Mouse (Mus musculus) MEL (cell line): ENCODE data around the gene Mroh2a. TPM values are rescaled to one million over a fixed set of nuclear protein-coding genes. Genes with fewer than 3 reads are reported as not detected.

ENCODE experiments used
- DNase-seq: peaks from one replicate; pipeline ENCODE4 v3.0.0; 2011; ENCODE audit warnings: low read depth, low spot score
- H3K27ac ChIP-seq: 2 replicates; pipeline ENCODE4 v1.5.1; 2012; ENCODE audit warnings: low read depth, mild to moderate bottlenecking, control low read depth, low read length, moderate library complexity; ENCODE audit not compliant: control insufficient read depth
- H3K27me3 ChIP-seq, 2 experiments: fragments of 150-350 bp in 1 of 2; sonication (generic) in 1 of 2; 2 replicates each; pipeline ENCODE4 v1.6.1; 2012; ENCODE audit warnings: low read length in 2 of 2, mild to moderate bottlenecking in 2 of 2, improper control_type of control experiment in 1 of 2, moderate library complexity in 1 of 2; ENCODE audit not compliant: insufficient read depth in 2 of 2, control insufficient read depth in 1 of 2
- H3K36me3 ChIP-seq, 2 experiments: 2 replicates each; pipeline ENCODE4 v1.6.1; 2012 to 2014; ENCODE audit warnings: low read length in 2 of 2, improper control_type of control experiment in 1 of 2, inconsistent platforms in 1 of 2, mild to moderate bottlenecking in 1 of 2; ENCODE audit not compliant: insufficient read depth in 2 of 2, control insufficient read depth in 1 of 2
- H3K4me1 ChIP-seq, 2 experiments: fragments of 150-350 bp in 1 of 2; sonication (generic) in 1 of 2; 2 replicates each; pipeline ENCODE4 v1.6.1; 2012; ENCODE audit warnings: low read length in 2 of 2, improper control_type of control experiment in 1 of 2, mild to moderate bottlenecking in 1 of 2; ENCODE audit not compliant: insufficient read depth in 2 of 2, control insufficient read depth in 1 of 2
- H3K4me3 ChIP-seq, 2 experiments: fragments of 150-350 bp in 1 of 2; sonication (generic) in 1 of 2; 2 replicates each; pipeline ENCODE4 v1.5.1; 2012; ENCODE audit warnings: low read depth in 2 of 2, low read length in 2 of 2, mild to moderate bottlenecking in 2 of 2, moderate library complexity in 2 of 2, control low read depth in 1 of 2, improper control_type of control experiment in 1 of 2; ENCODE audit not compliant: control insufficient read depth in 1 of 2, insufficient read depth in 1 of 2
- H3K79me2 ChIP-seq: 2 replicates; pipeline ENCODE4 v1.6.1; 2012; ENCODE audit warnings: mild to moderate bottlenecking, low read length, moderate library complexity; ENCODE audit not compliant: control insufficient read depth, poor library complexity, insufficient read depth
- H3K9ac ChIP-seq: 2 replicates; pipeline ENCODE4 v1.6.1; 2012; ENCODE audit warnings: low read depth, mild to moderate bottlenecking, control low read depth, low read length, moderate library complexity; ENCODE audit not compliant: control insufficient read depth, poor library complexity, severe bottlenecking
- H3K9me3 ChIP-seq: fragments of 150-350 bp; sonication (generic); replicated peaks from 2 replicates; pipeline ENCODE4 v1.6.1; 2012; ENCODE audit warnings: mild to moderate bottlenecking, low read length, improper control_type of control experiment, moderate library complexity; ENCODE audit not compliant: insufficient read depth
- BHLHE40 ChIP-seq: IDR thresholded peaks from 2 replicates; pipeline ENCODE4 v1.6.1; 2012; ENCODE audit warnings: low read depth, mild to moderate bottlenecking, inconsistent platforms, low read length, improper control_type of control experiment, borderline replicate concordance
- CHD2 ChIP-seq: IDR thresholded peaks from 2 replicates; pipeline ENCODE4 v1.6.1; 2011; ENCODE audit warnings: low read length, improper control_type of control experiment
- CTCF ChIP-seq, 3 experiments: IDR thresholded peaks in 2 of 3; conservative IDR thresholded peaks in 1 of 3; 2 replicates each; pipeline ENCODE4 v1.5.1; 2011 to 2012; ENCODE audit warnings: low read length in 3 of 3, low read depth in 2 of 3, mild to moderate bottlenecking in 2 of 3, improper control_type of control experiment in 1 of 3, inconsistent platforms in 1 of 3, mixed read lengths in 1 of 3, moderate library complexity in 1 of 3; ENCODE audit not compliant: control insufficient read depth in 1 of 3, insufficient read depth in 1 of 3, poor library complexity in 1 of 3, severe bottlenecking in 1 of 3
- E2F4 ChIP-seq: IDR thresholded peaks from 2 replicates; pipeline ENCODE4 v1.6.1; 2011; ENCODE audit warnings: low read depth, low read length, improper control_type of control experiment, borderline replicate concordance
- GABPA ChIP-seq: IDR thresholded peaks from 2 replicates; pipeline ENCODE4 v1.6.1; 2012; ENCODE audit warnings: low read depth, mild to moderate bottlenecking, inconsistent platforms, low read length, improper control_type of control experiment, moderate library complexity
- GATA1 ChIP-seq: IDR thresholded peaks from 2 replicates; pipeline ENCODE4 v1.6.1; 2011; ENCODE audit warnings: low read depth, low read length, improper control_type of control experiment
- HCFC1 ChIP-seq: IDR thresholded peaks from 2 replicates; pipeline ENCODE4 v1.6.1; 2012; ENCODE audit warnings: low read depth, mild to moderate bottlenecking, inconsistent platforms, low read length, improper control_type of control experiment, moderate library complexity
- MAFK ChIP-seq: IDR thresholded peaks from 2 replicates; pipeline ENCODE4 v1.6.1; 2011; ENCODE audit warnings: low read depth, mild to moderate bottlenecking, low read length, improper control_type of control experiment, borderline replicate concordance
- MAZ ChIP-seq: IDR thresholded peaks from 2 replicates; pipeline ENCODE4 v1.6.1; 2012; ENCODE audit warnings: low read depth, mild to moderate bottlenecking, inconsistent platforms, low read length, improper control_type of control experiment
- MEF2A ChIP-seq: IDR thresholded peaks from 2 replicates; pipeline ENCODE4 v1.6.1; 2014; ENCODE audit warnings: low read depth, mild to moderate bottlenecking, inconsistent platforms, low read length, improper control_type of control experiment; ENCODE audit not compliant: poor library complexity, insufficient replicate concordance, severe bottlenecking; ENCODE audit errors: extremely low read depth
- MXI1 ChIP-seq: IDR thresholded peaks from 2 replicates; pipeline ENCODE4 v1.6.1; 2011; ENCODE audit warnings: mild to moderate bottlenecking, low read depth, low read length, improper control_type of control experiment
- SMC3 ChIP-seq: IDR thresholded peaks from 2 replicates; pipeline ENCODE4 v1.6.1; 2011; ENCODE audit warnings: low read depth, low read length, improper control_type of control experiment
- TCF12 ChIP-seq: IDR thresholded peaks from 2 replicates; pipeline ENCODE4 v1.6.1; 2014; ENCODE audit warnings: low read depth, mild to moderate bottlenecking, inconsistent platforms, low read length, improper control_type of control experiment, moderate library complexity
- ZC3H11A ChIP-seq: IDR thresholded peaks from 2 replicates; pipeline ENCODE4 v1.6.1; 2012; ENCODE audit warnings: low read depth, mild to moderate bottlenecking, inconsistent platforms, low read length, improper control_type of control experiment
- ZMIZ1 ChIP-seq: IDR thresholded peaks from 2 replicates; pipeline ENCODE4 v1.6.1; 2012; ENCODE audit warnings: low read depth, mild to moderate bottlenecking, inconsistent platforms, low read length, improper control_type of control experiment, moderate library complexity
- ZNF384 ChIP-seq: IDR thresholded peaks from 2 replicates; pipeline ENCODE4 v1.6.1; 2012; ENCODE audit warnings: low read depth, mild to moderate bottlenecking, inconsistent platforms, low read length, improper control_type of control experiment
- polyA plus RNA-seq, 2 experiments: library from polyadenylated mRNA; stranded (reverse) in 1 of 2; unstranded in 1 of 2; fragments of >175 nt in 1 of 2; fragments of >200 nt in 1 of 2; gene quantifications; 2 replicates each; pipeline versions ENCODE4 v1.2.1 to v1.2.4; 2012; ENCODE audit warnings: low replicate concordance in 2 of 2, low read depth in 1 of 2; ENCODE audit not compliant: insufficient read length in 2 of 2, insufficient read depth in 1 of 2, missing spikeins in 1 of 2
- total RNA-seq: library from RNA; depleted of rRNA; stranded (reverse); fragments of 300-350 nt; gene quantifications from 2 replicates; pipeline ENCODE4 v1.2.3, GENCODE M21; 2012

Mroh2a gene
- total and polyA plus RNA-seq, 3 experiments: 0.27 to 2.5 TPM; not detected in 1

DNA sequence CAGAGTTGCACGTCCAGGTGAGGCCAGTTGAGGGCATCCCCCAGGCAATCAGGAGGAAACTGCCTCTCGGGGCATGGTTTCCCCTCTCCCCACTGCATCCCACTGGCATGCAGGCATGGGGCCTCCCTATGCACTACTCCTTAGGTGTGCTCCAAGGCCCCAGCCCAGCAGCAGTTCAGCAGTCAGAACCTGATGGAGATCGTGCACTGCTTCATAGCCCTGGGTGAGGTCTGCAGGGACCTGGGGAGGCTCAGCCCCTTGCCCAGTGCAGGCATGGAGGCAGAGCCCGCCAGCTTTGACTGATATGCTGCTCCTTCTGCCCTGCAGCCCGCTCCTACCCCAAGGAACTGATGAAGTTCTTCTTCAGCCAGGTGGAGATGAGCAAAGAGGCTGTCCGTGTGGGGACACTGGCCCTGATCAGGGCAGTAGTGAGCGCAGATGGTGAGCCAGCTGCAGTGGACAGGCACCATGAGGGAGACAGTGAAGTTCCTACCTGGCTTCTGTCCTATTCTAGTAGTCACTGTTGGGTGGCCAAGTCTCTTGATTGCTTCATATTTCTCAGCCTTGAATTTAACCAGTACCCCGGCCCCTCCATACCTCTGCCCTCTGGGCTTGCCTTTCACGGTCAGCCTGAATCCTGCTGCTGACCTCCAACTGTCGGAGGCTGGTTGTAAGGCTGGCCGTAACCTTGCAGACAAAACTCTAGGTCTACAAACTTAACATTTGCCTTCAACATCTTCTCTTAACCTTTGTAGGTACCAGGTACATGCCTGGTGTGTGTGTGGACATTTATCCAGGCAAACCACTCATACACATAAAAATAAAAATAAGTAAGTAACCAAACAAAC lies 8.5 kb downstream of the Mroh2a start:
- no peak overlapping the region for H3K4me3 ChIP-seq
- TF ChIP-seq ZC3H11A: no peak
- H3K27ac ChIP-seq: no peak overlapping the region
- H3K79me2 ChIP-seq: no peaks in the 10 kb centered on the region
- H3K36me3 ChIP-seq: no peaks in the 10 kb centered on the region
- H3K9me3 ChIP-seq: no peaks in the 10 kb centered on the region
- DNase-seq: no peak
- H3K4me1 ChIP-seq: no peaks in the 10 kb centered on the region
- H3K9ac ChIP-seq: no peak overlapping the region
- no peaks in the 10 kb centered on the region for H3K27me3 ChIP-seq

DNA sequence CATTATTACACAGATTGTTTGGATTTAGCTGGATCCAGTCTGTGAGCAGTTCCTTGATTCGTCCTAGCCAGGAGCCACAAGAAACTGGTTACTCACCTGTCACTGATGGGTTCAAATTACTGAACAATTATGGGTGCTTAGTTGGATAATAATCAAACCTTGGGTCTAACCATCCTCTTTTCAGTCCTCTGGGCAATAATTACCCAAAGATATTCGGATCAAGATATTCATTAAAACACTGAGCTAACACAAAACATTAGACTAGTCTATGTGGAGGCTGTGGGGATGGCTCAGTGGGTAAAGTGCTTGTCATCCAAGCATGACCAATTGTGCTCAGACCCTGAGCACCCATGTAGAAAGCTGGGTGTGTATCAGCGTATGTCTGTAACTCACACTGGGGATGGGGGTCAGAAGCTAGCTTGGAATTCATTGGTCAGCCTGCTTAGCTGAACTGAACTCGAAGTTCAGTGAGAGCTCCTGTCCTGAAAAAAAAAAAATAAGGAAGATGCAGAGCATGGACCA lies 9.2 kb downstream of the Mroh2a start:
- Histone ChIP-seq H3K9ac (no peak overlapping the region), H3K9me3 (no peaks in the 10 kb centered on the region), H3K79me2 (no peaks in the 10 kb centered on the region), H3K4me3 (no peak overlapping the region), H3K36me3 (no peaks in the 10 kb centered on the region), H3K27me3 (no peaks in the 10 kb centered on the region), H3K4me1 (no peaks in the 10 kb centered on the region), H3K27ac (no peak overlapping the region)
- DNase-seq: no peak
- TF ChIP-seq GABPA (no peak), CHD2 (no peak), CTCF (IDR thresholded peaks at IDR 0.05 in 2 of 3, conservative IDR thresholded peaks at IDR 0.05 in 1 of 3; ENCODE audit: control insufficient read depth in 1 of 3, insufficient read depth in 1 of 3, low read depth in 2 of 3, low read length in 3 of 3, poor library complexity in 1 of 3, severe bottlenecking in 1 of 3) (no peak), ZNF384 (no peak), ZMIZ1 (no peak), TCF12 (no peak), HCFC1 (no peak), GATA1 (no peak), MEF2A (no peak)

DNA sequence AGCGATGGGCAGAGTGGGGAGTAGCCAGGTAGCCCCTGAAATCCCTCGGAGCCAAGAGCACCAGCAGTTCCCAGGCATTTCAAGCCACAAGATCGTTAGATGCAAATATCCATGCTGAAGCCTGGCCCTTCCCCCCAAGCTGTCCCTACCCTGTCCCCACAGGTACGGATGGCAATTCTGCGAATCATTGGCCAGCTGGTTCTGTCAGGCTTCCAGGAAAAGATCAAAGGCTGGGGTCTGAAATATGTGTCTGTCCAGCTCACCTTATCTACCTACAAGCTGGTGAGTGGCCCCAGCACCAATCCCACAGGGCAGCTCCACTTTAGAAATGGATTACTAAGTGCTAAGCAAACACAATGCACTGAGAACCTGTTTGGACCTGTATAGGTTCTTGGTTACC lies 10.5 kb downstream of the Mroh2a start:
- H3K9me3 ChIP-seq: no peaks in the 10 kb centered on the region
- H3K27ac ChIP-seq: no peak overlapping the region
- no peaks in the 10 kb centered on the region for H3K27me3 ChIP-seq

More for the DNA sequence above, 10.5 kb downstream of the Mroh2a start:
- Histone ChIP-seq H3K4me1 (no peaks in the 10 kb centered on the region), H3K36me3 (no peaks in the 10 kb centered on the region), H3K9ac (no peak overlapping the region), H3K79me2 (no peaks in the 10 kb centered on the region), H3K4me3 (no peak overlapping the region)
- TF ChIP-seq MAFK (no peak), ZC3H11A (no peak), ZMIZ1 (no peak), MXI1 (no peak), E2F4 (no peak), SMC3 (no peak), BHLHE40 (no peak), MAZ (no peak), HCFC1 (no peak)
- DNase-seq: no peak
